Mouse (Mus musculus): ENCODE results near the gene Tank. TPM values are rescaled to one million over a fixed set of nuclear protein-coding genes. Genes with fewer than 3 reads are reported as not detected.

Gene Tank
- polyA plus RNA-seq, 1 experiment, result 6.3 TPM

- Histone ChIP-seq H3K36me3 (ENCODE audit: control insufficient read depth, insufficient read depth, low read length) (no peaks in the 10 kb centered on the region), H3K27ac (ENCODE audit: control insufficient read depth, insufficient read depth, low read depth, low read length) (no peak overlapping the region), H3K4me3 (ENCODE audit: control insufficient read depth, low read depth, low read length) (no peak overlapping the region), H3K27me3 (ENCODE audit: control insufficient read depth, insufficient read depth, low read length) (no peaks in the 10 kb centered on the region), H3K4me1 (ENCODE audit: control insufficient read depth, insufficient read depth, low read length) (peaks cover 3% of the 10 kb centered on the region; the same call in 1 of the 2 replicates)
- no peak for TF ChIP-seq POLR2A (IDR thresholded peaks at IDR 0.05; ENCODE audit: control insufficient read depth, low read depth, low read length)
Measured at GRCm38 (mm10) chr2:61567045-61567783, 11.2 kb upstream of the Tank start.

GRCm38 (mm10) chr2:61569181-61569580, 9.2 kb upstream of the Tank start:
- TF ChIP-seq CTCF (IDR thresholded peaks at IDR 0.05; ENCODE audit: control insufficient read depth, insufficient read depth, insufficient replicate concordance, low read depth, low read length) (no peak), POLR2A (IDR thresholded peaks at IDR 0.05; ENCODE audit: control insufficient read depth, low read depth, low read length) (no peak)
- Histone ChIP-seq H3K36me3 (ENCODE audit: control insufficient read depth, insufficient read depth, low read length) (no peaks in the 10 kb centered on the region), H3K4me3 (ENCODE audit: control insufficient read depth, low read depth, low read length) (no peak overlapping the region), H3K27ac (ENCODE audit: control insufficient read depth, insufficient read depth, low read depth, low read length) (no peak overlapping the region), H3K27me3 (ENCODE audit: control insufficient read depth, insufficient read depth, low read length) (no peaks in the 10 kb centered on the region), H3K4me1 (ENCODE audit: control insufficient read depth, insufficient read depth, low read length) (peaks cover 3% of the 10 kb centered on the region; the same call in 1 of the 2 replicates)

GRCm38 (mm10) chr2:61571343-61571955, 6.9 kb upstream of the Tank start:
- Histone ChIP-seq H3K4me3 (ENCODE audit: control insufficient read depth, low read depth, low read length) (no peak overlapping the region), H3K36me3 (ENCODE audit: control insufficient read depth, insufficient read depth, low read length) (no peaks in the 10 kb centered on the region), H3K27me3 (ENCODE audit: control insufficient read depth, insufficient read depth, low read length) (no peaks in the 10 kb centered on the region), H3K27ac (ENCODE audit: control insufficient read depth, insufficient read depth, low read depth, low read length) (no peak overlapping the region), H3K4me1 (ENCODE audit: control insufficient read depth, insufficient read depth, low read length) (peaks cover 3% of the 10 kb centered on the region; the same call in 1 of the 2 replicates)
- TF ChIP-seq CTCF (IDR thresholded peaks at IDR 0.05; ENCODE audit: control insufficient read depth, insufficient read depth, insufficient replicate concordance, low read depth, low read length), result no peak
- no peak for TF ChIP-seq POLR2A (IDR thresholded peaks at IDR 0.05; ENCODE audit: control insufficient read depth, low read depth, low read length)

GRCm38 (mm10) chr2:61576497-61576896, 1.9 kb upstream of the Tank start:
- Histone ChIP-seq H3K27me3 (ENCODE audit: control insufficient read depth, insufficient read depth, low read length) (no peaks in the 10 kb centered on the region), H3K27ac (ENCODE audit: control insufficient read depth, insufficient read depth, low read depth, low read length) (no peak overlapping the region), H3K4me3 (ENCODE audit: control insufficient read depth, low read depth, low read length) (no peak overlapping the region), H3K36me3 (ENCODE audit: control insufficient read depth, insufficient read depth, low read length) (no peaks in the 10 kb centered on the region), H3K4me1 (ENCODE audit: control insufficient read depth, insufficient read depth, low read length) (no peaks in the 10 kb centered on the region)
- TF ChIP-seq POLR2A (IDR thresholded peaks at IDR 0.05; ENCODE audit: control insufficient read depth, low read depth, low read length) (no peak), CTCF (IDR thresholded peaks at IDR 0.05; ENCODE audit: control insufficient read depth, insufficient read depth, insufficient replicate concordance, low read depth, low read length) (no peak)

- Histone ChIP-seq H3K4me1 (ENCODE audit: control insufficient read depth, insufficient read depth, low read length) (no peaks in the 10 kb centered on the region), H3K36me3 (ENCODE audit: control insufficient read depth, insufficient read depth, low read length) (no peaks in the 10 kb centered on the region), H3K27ac (ENCODE audit: control insufficient read depth, insufficient read depth, low read depth, low read length) (no peak overlapping the region), H3K27me3 (ENCODE audit: control insufficient read depth, insufficient read depth, low read length) (no peaks in the 10 kb centered on the region), H3K4me3 (ENCODE audit: control insufficient read depth, low read depth, low read length) (no peak overlapping the region)
- TF ChIP-seq POLR2A (IDR thresholded peaks at IDR 0.05; ENCODE audit: control insufficient read depth, low read depth, low read length) (no peak), CTCF (IDR thresholded peaks at IDR 0.05; ENCODE audit: control insufficient read depth, insufficient read depth, insufficient replicate concordance, low read depth, low read length) (no peak)
Measured at GRCm38 (mm10) chr2:61576928-61577695, 1.3 kb upstream of the Tank start.

- H3K4me3 ChIP-seq (ENCODE audit: control insufficient read depth, low read depth, low read length), result no peak overlapping the region
- H3K27me3 ChIP-seq (ENCODE audit: control insufficient read depth, insufficient read depth, low read length), result no peaks in the 10 kb centered on the region
- no peaks in the 10 kb centered on the region for H3K4me1 ChIP-seq (ENCODE audit: control insufficient read depth, insufficient read depth, low read length)
- TF ChIP-seq CTCF (IDR thresholded peaks at IDR 0.05; ENCODE audit: control insufficient read depth, insufficient read depth, insufficient replicate concordance, low read depth, low read length) (no peak), POLR2A (IDR thresholded peaks at IDR 0.05; ENCODE audit: control insufficient read depth, low read depth, low read length) (no peak)
- no peaks in the 10 kb centered on the region for H3K36me3 ChIP-seq (ENCODE audit: control insufficient read depth, insufficient read depth, low read length)
- H3K27ac ChIP-seq (ENCODE audit: control insufficient read depth, insufficient read depth, low read depth, low read length), result no peak overlapping the region
Measured at GRCm38 (mm10) chr2:61577696-61578062, 706 bp upstream of the Tank start.

- Histone ChIP-seq H3K4me1 (ENCODE audit: control insufficient read depth, insufficient read depth, low read length) (no peaks in the 10 kb centered on the region), H3K27ac (ENCODE audit: control insufficient read depth, insufficient read depth, low read depth, low read length) (no peak overlapping the region), H3K4me3 (ENCODE audit: control insufficient read depth, low read depth, low read length) (no peak overlapping the region), H3K27me3 (ENCODE audit: control insufficient read depth, insufficient read depth, low read length) (no peaks in the 10 kb centered on the region), H3K36me3 (ENCODE audit: control insufficient read depth, insufficient read depth, low read length) (no peaks in the 10 kb centered on the region)
- TF ChIP-seq POLR2A (IDR thresholded peaks at IDR 0.05; ENCODE audit: control insufficient read depth, low read depth, low read length) (no peak), CTCF (IDR thresholded peaks at IDR 0.05; ENCODE audit: control insufficient read depth, insufficient read depth, insufficient replicate concordance, low read depth, low read length) (no peak)
Measured at GRCm38 (mm10) chr2:61579501-61579990, 1.2 kb downstream of the Tank start.

Measured in testis, adult 2 months (tissue).